Mouse (Mus musculus): ENCODE results near the gene Tbl3. TPM values are rescaled to one million over a fixed set of nuclear protein-coding genes. Genes with fewer than 3 reads are reported as not detected.
A peak's percentile ranks its signal among the peaks of the same experiment; 100 is the strongest.
"Not testable (repeated sequence)": the region's sequence is repeated elsewhere in the genome, so short reads cannot be mapped to it uniquely, and the experiment has no call there.

The Tbl3 gene
- total RNA-seq, 2 experiments from 2014 or later: 16.0 to 16.9 TPM

- peak; percentile 91 for DNase-seq (ENCODE audit: low spot score)
- intact Hi-C loops (cut with DNase I): loop anchor here (5.0 kb wide), 3 partner anchors 42 to 192 kb away; partner anchors contain the start of genes Mlst8 and Traf7
These were observed 37.8 kb downstream of the Tbl3 start, which contains the start of gene Zfp598 for GRCm38 (mm10) chr17:24669545-24670245. Gene Zfp598, plus strand, starts transcription at chr17:24669687.

GRCm38 (mm10) chr17:24669214-24669544 lies 38.3 kb downstream of the Tbl3 start:
- intact Hi-C loops (cut with DNase I): loop anchor here (5.0 kb wide), 2 partner anchors 42 to 142 kb away; partner anchors contain the start of gene Traf7
- DNase-seq (ENCODE audit: low spot score): not testable (repeated sequence)

- DNase-seq (ENCODE audit: low spot score): no peak
- intact Hi-C loops (cut with DNase I): loop anchor here (5.0 kb wide), 2 partner anchors 40 to 140 kb away; partner anchors contain the start of gene Traf7
These were observed 40.0 kb downstream of the Tbl3 start for GRCm38 (mm10) chr17:24667416-24667815.

GRCm38 (mm10) chr17:24667011-24667410 lies 40.4 kb downstream of the Tbl3 start:
- not testable (repeated sequence) for DNase-seq (ENCODE audit: low spot score)
- intact Hi-C loops (cut with DNase I): loop anchor here (5.0 kb wide), 2 partner anchors 40 to 140 kb away; partner anchors contain the start of gene Traf7

GRCm38 (mm10) chr17:24658017-24658758 lies 49.3 kb downstream of the Tbl3 start, which contains the start of gene Npw:
Gene Npw, minus strand, starts transcription at chr17:24658457.
- intact Hi-C loops (cut with DNase I): no loop called here
- no peak for DNase-seq (ENCODE audit: low spot score)

- intact Hi-C loops (cut with DNase I): loop anchor here (2.0 to 5.0 kb wide), 3 partner anchors 26 to 128 kb away; partner anchors contain the start of gene Traf7
- no peak for DNase-seq (ENCODE audit: low spot score)
These were observed 52.5 kb downstream of the Tbl3 start for GRCm38 (mm10) chr17:24654969-24655368.

- DNase-seq (ENCODE audit: low spot score): no peak
- intact Hi-C loops (cut with DNase I): loop anchor here (2.0 to 5.0 kb wide), 3 partner anchors 25 to 127 kb away; partner anchors contain the start of gene Traf7
These were observed 53.3 kb downstream of the Tbl3 start for GRCm38 (mm10) chr17:24653967-24654710.

GRCm38 (mm10) chr17:24651835-24652234 lies 55.6 kb downstream of the Tbl3 start:
- DNase-seq (ENCODE audit: low spot score): no peak
- intact Hi-C loops (cut with DNase I): loop anchor here (5.0 kb wide), 1 partner anchor 125 kb away; the partner anchor contains the start of gene Traf7

- no peak for DNase-seq (ENCODE audit: low spot score)
- intact Hi-C loops (cut with DNase I): loop anchor here (5.0 kb wide), 1 partner anchor 123 kb away; the partner anchor contains the start of gene Traf7
These were observed 56.7 kb downstream of the Tbl3 start for GRCm38 (mm10) chr17:24650766-24651165.

- intact Hi-C loops (cut with DNase I): loop anchor here (5.0 kb wide), 1 partner anchor 123 kb away; the partner anchor contains the start of gene Traf7
- no peak for DNase-seq (ENCODE audit: low spot score)
These were observed 57.3 kb downstream of the Tbl3 start, which contains the start of gene Slc9a3r2 for GRCm38 (mm10) chr17:24650070-24650616. Gene Slc9a3r2, minus strand, starts transcription at chr17:24650327.

GRCm38 (mm10) chr17:24649581-24650069 lies 57.8 kb downstream of the Tbl3 start:
- DNase-seq (ENCODE audit: low spot score): peak; percentile 63
- intact Hi-C loops (cut with DNase I): loop anchor here (2.0 to 5.0 kb wide), 2 partner anchors 15 to 122 kb away; partner anchors contain the start of gene Traf7

- DNase-seq (ENCODE audit: low spot score): no peak
- intact Hi-C loops (cut with DNase I): loop anchor here (2.0 kb wide), 1 partner anchor 14 kb away; no protein-coding TSS in a partner anchor
These were observed 58.6 kb downstream of the Tbl3 start for GRCm38 (mm10) chr17:24648731-24649377.

Other genes starting within 250 kb of the Tbl3 start
- gene E4f1, start 237.3 kb downstream of the Tbl3 start, total RNA-seq (2021): 10 to 100 TPM; 11.1 to 11.4 TPM
- 10 to 100 TPM; 42.3 to 43.3 TPM for gene Pgp, start 237.3 kb downstream of the Tbl3 start, total RNA-seq (2021)
- gene Bricd5, start 233.8 kb downstream of the Tbl3 start, total RNA-seq (2021): not detected
- 10 to 100 TPM in 1 of 2 experiments, 1 to 10 TPM in 1; 9.4 to 11.3 TPM for gene Mlst8, start 228.6 kb downstream of the Tbl3 start, total RNA-seq (2021)
- under 1 TPM; 0.14 to 0.39 TPM for gene Caskin1, start 219.1 kb downstream of the Tbl3 start, total RNA-seq (2021)
- gene Traf7, start 179.7 kb downstream of the Tbl3 start, total RNA-seq (2021): 10 to 100 TPM; 43.6 to 54.1 TPM
- not detected for gene Rab26, start 173.4 kb downstream of the Tbl3 start, total RNA-seq (2021)
- gene Pkd1, start 157.8 kb downstream of the Tbl3 start, total RNA-seq (2021): 10 to 100 TPM; 41.2 to 50.6 TPM
- 100 to 1,000 TPM in 1 of 2 experiments, 10 to 100 TPM in 1; 93.9 to 101 TPM for gene Tsc2, start 75.0 kb downstream of the Tbl3 start, total RNA-seq (2021)
- gene Nthl1, start 75.0 kb downstream of the Tbl3 start, total RNA-seq (2021): 1 to 10 TPM; 2.8 to 3.4 TPM
- gene Slc9a3r2, start 57.3 kb downstream of the Tbl3 start, total RNA-seq (2021): 100 to 1,000 TPM in 1 of 2 experiments, 10 to 100 TPM in 1; 96.0 to 135 TPM
- not detected for gene Npw, start 49.2 kb downstream of the Tbl3 start, total RNA-seq (2021)
- gene Zfp598, start 38.0 kb downstream of the Tbl3 start, total RNA-seq (2021): 10 to 100 TPM; 17.5 to 17.9 TPM
- not detected for gene Syngr3, start 17.7 kb downstream of the Tbl3 start, total RNA-seq (2021)
- 10 to 100 TPM; 21.9 to 22.1 TPM for gene Gfer, start 11.5 kb downstream of the Tbl3 start, total RNA-seq (2021)
- gene Noxo1, start 11.4 kb downstream of the Tbl3 start, total RNA-seq (2021): under 1 TPM; 0.50 to 0.55 TPM
- not detected for gene Rnf151, start 10.4 kb upstream of the Tbl3 start, total RNA-seq (2021)
- gene Rps2, start 10.5 kb upstream of the Tbl3 start, total RNA-seq (2021): 100 to 1,000 TPM; 745 to 758 TPM
- 1,000 to 10,000 TPM; 1,080 to 1,118 TPM for gene Ndufb10, start 16.8 kb upstream of the Tbl3 start, total RNA-seq (2021)
- 100 to 1,000 TPM; 375 to 390 TPM for gene Rpl3l, start 20.2 kb upstream of the Tbl3 start, total RNA-seq (2021)
- gene Msrb1, start 29.0 kb upstream of the Tbl3 start, total RNA-seq (2021): 100 to 1,000 TPM; 191 to 194 TPM
- gene Hs3st6, start 45.3 kb upstream of the Tbl3 start, total RNA-seq (2021): not detected
- not detected for gene Meiob, start 96.6 kb upstream of the Tbl3 start, total RNA-seq (2021)
- 100 to 1,000 TPM in 1 of 2 experiments, 10 to 100 TPM in 1; 97.1 to 108 TPM for gene Hagh, start 132.5 kb upstream of the Tbl3 start, total RNA-seq (2021)
- 10 to 100 TPM; 88.1 to 88.6 TPM for gene Fahd1, start 142.7 kb upstream of the Tbl3 start, total RNA-seq (2021)
- gene Igfals, start 158.3 kb upstream of the Tbl3 start, total RNA-seq (2021): 1 to 10 TPM; 6.9 TPM
- gene Nubp2, start 178.7 kb upstream of the Tbl3 start, total RNA-seq (2021): 10 to 100 TPM; 18.2 to 19.4 TPM
- gene Spsb3, start 179.0 kb upstream of the Tbl3 start, total RNA-seq (2021): 10 to 100 TPM; 33.4 to 36.3 TPM
- gene Eme2, start 187.4 kb upstream of the Tbl3 start, total RNA-seq (2021): 10 to 100 TPM; 17.8 to 19.9 TPM
- 100 to 1,000 TPM; 110 to 111 TPM for gene Mrps34, start 187.5 kb upstream of the Tbl3 start, total RNA-seq (2021)
- 10 to 100 TPM; 33.9 to 35.6 TPM for gene Nme3, start 188.8 kb upstream of the Tbl3 start, total RNA-seq (2021)
- gene Mapk8ip3, start 229.3 kb upstream of the Tbl3 start, total RNA-seq (2021): 10 to 100 TPM; 65.1 to 70.2 TPM

All from heart, postnatal 25 days (tissue).